Mouse (Mus musculus) embryonic facial prominence, embryonic 13.5 days (tissue): ENCODE results near the gene Tbx1. TPM values are rescaled to one million over a fixed set of nuclear protein-coding genes. Genes with fewer than 3 reads are reported as not detected.

Source experiments
- ATAC-seq: fragments of 200-750 bp; cut with Nextera tagmentation; 2 replicates; pipeline ENCODE4 v1.8.0; 2017; ENCODE audit warnings: low read depth; ENCODE audit not compliant: insufficient number of reproducible peaks, insufficient read depth, low FRiP score, low TSS enrichment
- H3K27ac ChIP-seq: fragments of 300-500 bp; sonication (generic); 2 replicates; pipeline ENCODE4 v1.5.1; 2015; ENCODE audit warnings: moderate library complexity, mild to moderate bottlenecking, inconsistent platforms
- H3K27me3 ChIP-seq: fragments of 300-500 bp; sonication (generic); 2 replicates; pipeline ENCODE4 v1.6.1; 2015; ENCODE audit warnings: mild to moderate bottlenecking, inconsistent platforms
- H3K36me3 ChIP-seq: fragments of 300-500 bp; sonication (generic); 2 replicates; pipeline ENCODE4 v1.6.1; 2015; ENCODE audit warnings: mild to moderate bottlenecking, inconsistent platforms
- H3K4me1 ChIP-seq: fragments of 300-500 bp; sonication (generic); 2 replicates; pipeline ENCODE4 v1.6.1; 2015; ENCODE audit warnings: inconsistent platforms
- H3K4me2 ChIP-seq: fragments of 300-500 bp; sonication (generic); 2 replicates; pipeline ENCODE4 v1.6.1; 2015; ENCODE audit warnings: moderate library complexity, mild to moderate bottlenecking, inconsistent platforms
- H3K4me3 ChIP-seq: fragments of 300-500 bp; sonication (generic); 2 replicates; pipeline ENCODE4 v1.5.1; 2015; ENCODE audit warnings: mild to moderate bottlenecking, inconsistent platforms
- H3K9ac ChIP-seq: fragments of 300-500 bp; sonication (generic); 2 replicates; pipeline ENCODE4 v1.6.1; 2015; ENCODE audit warnings: mild to moderate bottlenecking, inconsistent platforms
- H3K9me3 ChIP-seq: fragments of 300-500 bp; sonication (generic); 2 replicates; pipeline ENCODE4 v1.6.1; 2016; ENCODE audit warnings: inconsistent platforms
- WGBS: fragments of 180-500 bp; shearing (Covaris S2); methylation state at CpG from one replicate; pipeline ENCODE4 v1.1.7; 2015; ENCODE audit warnings: mixed read lengths; 5-methylcytosine and 5-hydroxymethylcytosine counted together
- polyA plus RNA-seq: library from polyadenylated mRNA; unstranded; fragments of >200 nt; fragmentation: Nextera tagmentation; extraction: Ambion mirVana; gene quantifications from 2 replicates; pipeline ENCODE4 v1.2.1, GENCODE M21; 2015

Gene Tbx1
- polyA plus RNA-seq, 1 experiment from 2014 or later, result 7.9 TPM

GRCm38 (mm10) chr16:18604267-18604701 is 13.8 kb upstream of the Tbx1 start:
- Histone ChIP-seq H3K9ac (peak overlapping the region; percentile 41), H3K27ac (no peak overlapping the region), H3K36me3 (no peaks in the 10 kb centered on the region), H3K9me3 (no peaks in the 10 kb centered on the region), H3K4me3 (no peak overlapping the region), H3K4me2 (no peak overlapping the region), H3K4me1 (peaks cover 30% of the 10 kb centered on the region), H3K27me3 (no peaks in the 10 kb centered on the region)
- no peak for ATAC-seq
- WGBS, result 62% methylated on average over 8 of the region's 8 CpGs

- Histone ChIP-seq H3K9ac (0 out of 2 replicates have a peak overlapping the region, but pooled peaks have one; percentile 40), H3K4me1 (peaks cover 16% of the 10 kb centered on the region), H3K9me3 (no peaks in the 10 kb centered on the region), H3K27me3 (no peaks in the 10 kb centered on the region; the same call in 1 of the 2 replicates), H3K4me2 (no peak overlapping the region), H3K27ac (peak overlapping the region; percentile 48), H3K4me3 (no peak overlapping the region), H3K36me3 (no peaks in the 10 kb centered on the region)
- WGBS, result 61% methylated on average over 7 of the region's 7 CpGs
- no peak for ATAC-seq
These were observed 11.0 kb upstream of the Tbx1 start for GRCm38 (mm10) chr16:18601447-18601846.

- no peaks in the 10 kb centered on the region for H3K9me3 ChIP-seq
- H3K4me1 ChIP-seq, result peaks cover 10% of the 10 kb centered on the region
- H3K27me3 ChIP-seq, result peaks cover 20% of the 10 kb centered on the region
- WGBS, result 67% methylated on average over 3 of the region's 3 CpGs
- no peak overlapping the region for H3K27ac ChIP-seq
- no peak overlapping the region for H3K4me3 ChIP-seq
- no peak overlapping the region for H3K4me2 ChIP-seq
- ATAC-seq, result no peak
- H3K9ac ChIP-seq, result no peak overlapping the region
- no peaks in the 10 kb centered on the region for H3K36me3 ChIP-seq
These were observed 7.5 kb upstream of the Tbx1 start for GRCm38 (mm10) chr16:18598006-18598405.

GRCm38 (mm10) chr16:18596255-18596654 is 5.8 kb upstream of the Tbx1 start:
- Histone ChIP-seq H3K27ac (no peak overlapping the region), H3K4me3 (no peak overlapping the region), H3K36me3 (no peaks in the 10 kb centered on the region), H3K9ac (no peak overlapping the region), H3K9me3 (no peaks in the 10 kb centered on the region), H3K4me1 (peaks cover 8% of the 10 kb centered on the region), H3K27me3 (peaks cover 34% of the 10 kb centered on the region), H3K4me2 (no peak overlapping the region)
- ATAC-seq, result no peak
- 32% methylated on average over 5 of the region's 5 CpGs for WGBS

- Histone ChIP-seq H3K4me1 (peaks cover 26% of the 10 kb centered on the region), H3K9ac (no peak overlapping the region), H3K27ac (no peak overlapping the region), H3K36me3 (no peaks in the 10 kb centered on the region), H3K9me3 (no peaks in the 10 kb centered on the region), H3K4me2 (no peak overlapping the region), H3K4me3 (no peak overlapping the region), H3K27me3 (peaks cover 58% of the 10 kb centered on the region)
- 73% methylated on average over 2 of the region's 2 CpGs for WGBS
- no peak for ATAC-seq
These were observed 3.5 kb upstream of the Tbx1 start for GRCm38 (mm10) chr16:18593930-18594329.

GRCm38 (mm10) chr16:18591047-18592018 is 862 bp upstream of the Tbx1 start:
- peak overlapping the region; percentile 60 for H3K4me2 ChIP-seq
- no peak overlapping the region for H3K27ac ChIP-seq
- peaks cover 84% of the 10 kb centered on the region for H3K27me3 ChIP-seq
- H3K9me3 ChIP-seq, result no peaks in the 10 kb centered on the region
- ATAC-seq, result no peak
- peaks cover 43% of the 10 kb centered on the region for H3K4me1 ChIP-seq
- H3K36me3 ChIP-seq, result no peaks in the 10 kb centered on the region
- WGBS, result 2% methylated on average over 59 of the region's 59 CpGs
- H3K4me3 ChIP-seq, result peak overlapping the region; percentile 30
- peak overlapping the region; percentile 57 for H3K9ac ChIP-seq

GRCm38 (mm10) chr16:18589080-18589621 is 1.3 kb downstream of the Tbx1 start:
- peak overlapping the region; percentile 52; the same call in 1 of the 2 replicates for H3K4me3 ChIP-seq
- no peaks in the 10 kb centered on the region for H3K36me3 ChIP-seq
- peak overlapping the region; percentile 82; the same call in 1 of the 2 replicates for H3K4me2 ChIP-seq
- H3K27ac ChIP-seq, result no peak overlapping the region
- H3K9ac ChIP-seq, result no peak overlapping the region
- H3K4me1 ChIP-seq, result peaks cover 49% of the 10 kb centered on the region
- WGBS, result 26% methylated on average over 9 of the region's 9 CpGs
- H3K9me3 ChIP-seq, result no peaks in the 10 kb centered on the region
- no peak for ATAC-seq
- peaks cover 97% of the 10 kb centered on the region for H3K27me3 ChIP-seq

GRCm38 (mm10) chr16:18588738-18589055 is 1.8 kb downstream of the Tbx1 start:
- H3K9me3 ChIP-seq, result no peaks in the 10 kb centered on the region
- H3K27me3 ChIP-seq, result peaks cover 97% of the 10 kb centered on the region
- H3K4me2 ChIP-seq, result peak overlapping the region; percentile 82
- no peak for ATAC-seq
- no peak overlapping the region for H3K27ac ChIP-seq
- WGBS, result 4% methylated on average over 31 of the region's 31 CpGs
- H3K36me3 ChIP-seq, result no peaks in the 10 kb centered on the region
- no peak overlapping the region for H3K9ac ChIP-seq
- H3K4me1 ChIP-seq, result peaks cover 49% of the 10 kb centered on the region
- peak overlapping the region; percentile 52 for H3K4me3 ChIP-seq

GRCm38 (mm10) chr16:18587847-18588737 is 2.4 kb downstream of the Tbx1 start:
- Histone ChIP-seq H3K27me3 (peaks cover 97% of the 10 kb centered on the region), H3K27ac (no peak overlapping the region), H3K9ac (peak overlapping the region; percentile 55), H3K9me3 (no peaks in the 10 kb centered on the region), H3K4me1 (peaks cover 49% of the 10 kb centered on the region), H3K4me2 (peak overlapping the region; percentile 82), H3K4me3 (peak overlapping the region; percentile 52), H3K36me3 (no peaks in the 10 kb centered on the region)
- WGBS, result 1% methylated on average over 57 of the region's 57 CpGs
- no peak for ATAC-seq

- H3K4me1 ChIP-seq, result peaks cover 57% of the 10 kb centered on the region
- H3K27ac ChIP-seq, result peak overlapping the region; percentile 55; the same call in 1 of the 2 replicates
These were observed 3.4 kb downstream of the Tbx1 start for GRCm38 (mm10) chr16:18586906-18587546.

More at GRCm38 (mm10) chr16:18586906-18587546, 3.4 kb downstream of the Tbx1 start:
- Histone ChIP-seq H3K27me3 (peaks cover 100% of the 10 kb centered on the region), H3K9me3 (no peaks in the 10 kb centered on the region), H3K36me3 (no peaks in the 10 kb centered on the region), H3K9ac (peak overlapping the region; percentile 75), H3K4me2 (peak overlapping the region; percentile 82), H3K4me3 (peak overlapping the region; percentile 52)
- no peak for ATAC-seq
- 2% methylated on average over 29 of the region's 62 CpGs for WGBS
